Mouse (Mus musculus) layer of hippocampus, adult 11-12 months (tissue): ENCODE measurements around the gene Fgfbp3.
A peak's percentile ranks its signal among the peaks of the same experiment; 100 is the strongest.
"Not testable (repeated sequence)": the region's sequence is repeated elsewhere in the genome, so short reads cannot be mapped to it uniquely, and the experiment has no call there.

ENCODE experiments used
- DNase-seq: peaks from one replicate; pipeline ENCODE4 v3.0.0; 2022; ENCODE audit warnings: low spot score

Fgfbp3 gene

DNA sequence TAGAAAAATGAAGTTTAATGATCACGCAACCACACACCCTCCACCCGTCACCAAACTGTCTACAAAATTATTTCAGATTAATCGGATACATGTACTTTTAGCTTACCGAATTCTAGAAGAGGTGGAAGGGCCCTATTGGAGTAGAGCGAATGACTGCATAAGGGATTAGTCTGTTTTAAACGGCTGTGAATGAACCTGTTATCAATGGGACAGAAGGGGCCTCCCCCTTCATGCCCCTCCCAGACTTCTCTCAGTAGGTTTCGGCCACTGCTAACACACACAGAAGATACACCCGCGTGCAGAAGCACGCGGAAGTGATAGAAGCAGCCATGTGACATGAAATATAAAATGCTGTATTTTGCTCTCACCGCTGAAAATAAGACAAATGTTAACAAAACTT is at the start of gene Fgfbp3:
Gene Fgfbp3, minus strand, starts transcription at position 150 of the 400 bp plus-strand sequence.
- DNase-seq = no peak

DNA sequence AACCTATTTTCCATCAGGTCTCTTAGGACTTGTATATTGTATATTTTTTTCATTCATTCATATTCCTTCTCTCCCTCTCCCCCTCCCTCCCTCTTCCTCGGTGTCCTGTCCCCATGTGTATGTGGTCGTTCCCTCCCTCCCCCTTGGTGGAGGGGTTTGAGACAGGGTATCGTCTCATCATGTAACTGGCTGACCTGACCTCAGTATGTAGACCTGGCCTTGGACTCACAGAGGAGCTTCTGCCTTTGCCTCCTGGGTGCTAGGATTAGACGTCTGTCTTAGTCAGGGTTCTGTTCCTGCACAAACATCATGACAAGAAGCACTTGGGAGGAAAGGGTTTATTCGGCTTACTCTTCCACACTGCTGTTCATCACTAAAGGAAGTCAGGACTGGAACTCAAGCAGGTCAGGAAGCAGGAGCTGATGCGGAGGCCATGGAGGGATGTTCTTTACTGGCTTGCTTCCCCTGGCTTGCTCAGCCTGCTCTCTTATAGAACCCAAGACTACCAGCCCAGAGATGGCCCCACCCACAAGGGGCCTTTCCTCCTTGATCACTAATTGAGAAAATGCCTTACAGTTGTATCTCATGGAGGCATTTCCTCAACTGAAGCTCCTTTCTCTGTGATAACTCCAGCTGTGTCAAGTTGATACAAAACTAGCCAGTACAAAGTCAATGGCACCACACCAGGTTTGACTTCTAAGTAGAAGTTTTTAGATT is 43.3 kb upstream of the Fgfbp3 start:
- DNase-seq = not testable (repeated sequence)

DNA sequence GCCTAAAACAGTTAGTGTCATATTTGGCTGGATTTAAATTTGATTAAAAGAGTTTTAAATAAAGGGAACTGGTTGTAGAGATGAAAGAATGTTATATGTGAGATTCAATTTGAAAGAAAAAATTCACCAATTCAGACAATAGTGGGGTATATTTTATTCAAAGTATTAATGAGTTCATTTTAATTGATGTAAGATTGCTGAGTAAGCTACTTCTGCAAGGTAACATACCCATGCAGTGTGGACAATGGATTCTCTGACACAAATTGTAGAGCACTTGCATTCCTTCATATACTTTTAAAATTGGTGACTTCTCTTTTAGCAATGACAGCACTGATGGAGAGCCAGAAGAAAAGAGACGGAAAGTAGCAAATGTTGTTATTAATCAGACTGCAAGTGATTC is 41.9 kb upstream of the Fgfbp3 start:
- no peak for DNase-seq

DNA sequence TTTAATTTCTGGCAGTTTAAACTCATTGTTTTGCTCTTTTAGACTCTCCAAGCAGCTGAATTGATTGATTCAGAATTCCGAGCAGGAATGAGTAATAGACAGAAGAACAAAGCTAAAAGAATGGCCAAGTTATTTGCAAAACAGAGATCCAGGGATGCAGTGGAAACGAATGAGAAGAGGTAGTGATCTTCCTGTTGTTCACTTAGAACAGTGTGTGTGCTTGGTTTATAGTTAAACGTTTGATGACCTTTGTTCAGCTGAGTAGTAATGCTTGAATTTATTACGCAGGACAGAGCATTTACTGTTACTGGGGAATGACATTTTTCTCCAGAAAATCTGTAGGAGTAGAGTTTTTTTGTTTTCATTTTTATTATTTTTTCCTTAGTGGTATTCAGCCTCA is 38.9 kb upstream of the Fgfbp3 start:
- no peak for DNase-seq

DNA sequence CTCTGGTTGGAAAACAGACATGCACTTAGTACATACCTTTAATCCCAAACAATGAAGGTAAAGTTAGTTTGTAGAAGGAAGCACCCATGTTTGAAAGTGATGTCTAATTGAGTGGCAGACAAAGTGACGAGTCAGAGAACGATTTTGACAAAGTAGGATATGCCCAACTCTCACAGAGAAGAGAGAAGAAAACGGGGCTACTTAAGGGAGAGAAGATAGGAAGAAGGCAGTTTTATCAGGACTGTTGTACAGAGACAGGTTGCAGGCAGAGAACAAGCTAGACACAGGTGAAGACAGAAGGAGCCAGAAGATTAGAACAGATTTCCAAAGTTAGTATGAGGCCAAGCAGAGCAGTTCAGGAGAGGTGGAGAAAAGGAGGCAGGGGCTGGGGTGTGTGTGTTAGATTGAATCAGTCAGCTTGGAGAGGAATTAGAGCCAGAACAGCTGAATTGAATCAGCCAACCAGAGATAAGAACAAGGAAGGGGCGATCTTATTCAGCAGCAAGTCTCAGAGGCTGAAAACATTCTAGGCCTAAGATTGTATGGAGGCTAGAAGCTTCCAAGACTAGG is 34.3 kb upstream of the Fgfbp3 start:
- no peak for DNase-seq

DNA sequence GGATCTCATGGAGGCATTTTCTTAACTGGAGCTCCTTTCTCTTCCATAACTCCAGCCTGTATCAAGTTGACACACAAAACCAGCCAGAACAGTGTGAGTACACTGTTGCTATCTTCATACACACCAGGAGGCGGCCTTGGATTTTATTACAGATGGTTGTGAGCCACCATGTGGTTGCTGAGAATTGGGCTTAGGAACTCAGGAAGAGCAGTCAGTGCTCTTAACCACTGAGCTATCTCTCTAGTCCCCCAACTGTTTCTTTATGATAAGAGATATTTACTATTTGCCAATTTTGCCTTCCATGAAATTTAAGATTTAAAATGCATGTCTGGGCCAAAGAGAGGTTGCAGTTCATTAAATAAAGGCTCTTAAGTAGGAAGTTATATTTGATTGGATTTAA is 20.6 kb upstream of the Fgfbp3 start:
- DNase-seq = no peak

DNA sequence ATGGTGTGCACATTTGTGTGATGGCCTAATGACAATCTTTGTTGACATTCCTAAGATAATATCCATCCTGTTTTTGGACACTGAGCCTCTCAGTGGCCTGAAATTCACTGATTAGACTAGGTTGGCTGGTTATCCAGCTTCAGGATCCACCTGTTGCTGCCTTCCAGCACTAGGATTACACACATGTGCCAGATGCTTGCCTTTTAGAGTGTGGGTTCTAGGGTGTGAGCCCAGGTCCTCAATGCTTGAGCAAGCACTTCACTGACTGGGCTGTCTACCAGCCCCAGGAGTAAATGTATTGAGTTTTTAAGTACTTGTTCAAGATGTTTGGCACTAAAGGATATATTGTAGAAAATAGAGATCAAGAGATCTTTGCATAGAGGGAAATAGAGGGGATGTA is 18.6 kb upstream of the Fgfbp3 start:
- DNase-seq = no peak

DNA sequence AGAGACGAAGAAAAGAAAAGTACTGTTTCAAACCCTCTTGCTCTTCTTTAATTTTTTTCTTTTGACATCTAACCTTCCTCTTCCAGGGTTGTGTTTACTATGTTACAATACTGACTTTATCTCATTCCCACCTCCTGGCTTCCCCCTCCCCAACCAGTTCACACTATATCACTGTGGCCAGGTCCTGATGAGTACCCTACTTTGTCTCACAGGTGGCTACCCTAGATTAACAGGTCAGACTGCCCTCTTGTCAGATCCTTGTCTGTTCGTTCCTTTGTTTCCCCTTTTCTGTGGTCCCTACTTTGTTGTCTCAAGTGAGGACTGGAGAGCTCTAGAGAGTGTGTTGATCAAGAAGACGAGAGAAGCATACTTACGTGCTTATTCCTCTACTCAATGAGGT is 16.9 kb upstream of the Fgfbp3 start:
- DNase-seq = no peak

DNA sequence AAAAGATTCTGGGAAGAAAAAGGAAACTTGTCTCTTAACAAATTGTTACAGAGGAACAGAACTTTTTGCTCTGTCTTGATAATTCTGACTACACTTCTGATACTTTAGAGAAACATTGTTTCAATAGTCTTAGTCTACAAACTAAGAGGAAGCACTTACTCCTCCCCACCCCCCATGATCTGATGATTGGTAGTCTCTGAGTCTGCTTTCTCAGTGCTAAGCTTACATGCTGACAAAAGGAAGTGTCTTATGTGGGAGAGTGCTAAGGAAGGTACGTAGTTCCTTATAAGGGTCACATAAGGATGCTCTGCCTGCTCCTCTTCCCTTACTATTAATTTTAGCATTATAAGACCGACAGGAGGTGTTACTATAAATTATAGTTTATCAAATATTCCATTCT is 13.2 kb upstream of the Fgfbp3 start:
- no peak for DNase-seq

DNA sequence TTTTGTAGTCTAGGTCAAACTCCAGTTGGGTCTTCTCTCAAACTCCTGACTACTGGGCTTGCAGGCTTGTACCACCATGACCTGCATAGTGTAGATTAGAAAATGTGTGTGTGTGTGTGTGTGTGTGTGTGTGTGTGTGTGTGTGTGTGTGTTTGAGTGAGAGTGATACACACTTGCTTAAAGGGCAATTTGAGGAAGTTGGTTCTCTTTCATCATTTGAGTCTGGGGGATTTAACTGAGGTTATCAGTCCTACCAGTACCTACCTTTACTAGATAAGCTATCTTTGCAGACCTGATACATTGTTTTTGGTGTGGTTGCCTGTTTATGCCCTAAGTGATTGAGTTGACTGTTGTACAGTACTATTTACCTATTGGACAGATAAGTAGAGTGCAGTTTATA is 12.7 kb upstream of the Fgfbp3 start:
- DNase-seq = no peak

DNA sequence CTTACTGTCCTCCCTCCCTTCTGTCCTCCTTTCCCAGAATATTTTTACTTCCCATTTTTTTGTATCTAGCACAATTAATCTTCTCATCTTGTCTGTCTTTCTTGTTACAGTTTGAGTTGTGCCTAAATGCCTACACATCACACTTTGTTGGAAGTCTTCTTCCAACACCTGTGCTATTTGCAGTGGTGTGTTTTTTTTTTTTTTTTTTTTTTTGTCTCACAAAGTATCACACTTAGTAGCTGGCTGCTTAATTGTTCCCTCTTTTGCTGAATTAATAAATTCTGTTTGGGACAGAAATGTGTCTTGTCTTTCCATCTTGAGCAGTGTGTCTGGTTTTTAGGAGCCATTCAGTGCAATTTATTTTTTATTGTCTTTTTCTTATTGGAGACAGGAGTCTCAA is 10.4 kb upstream of the Fgfbp3 start:
- DNase-seq = no peak

DNA sequence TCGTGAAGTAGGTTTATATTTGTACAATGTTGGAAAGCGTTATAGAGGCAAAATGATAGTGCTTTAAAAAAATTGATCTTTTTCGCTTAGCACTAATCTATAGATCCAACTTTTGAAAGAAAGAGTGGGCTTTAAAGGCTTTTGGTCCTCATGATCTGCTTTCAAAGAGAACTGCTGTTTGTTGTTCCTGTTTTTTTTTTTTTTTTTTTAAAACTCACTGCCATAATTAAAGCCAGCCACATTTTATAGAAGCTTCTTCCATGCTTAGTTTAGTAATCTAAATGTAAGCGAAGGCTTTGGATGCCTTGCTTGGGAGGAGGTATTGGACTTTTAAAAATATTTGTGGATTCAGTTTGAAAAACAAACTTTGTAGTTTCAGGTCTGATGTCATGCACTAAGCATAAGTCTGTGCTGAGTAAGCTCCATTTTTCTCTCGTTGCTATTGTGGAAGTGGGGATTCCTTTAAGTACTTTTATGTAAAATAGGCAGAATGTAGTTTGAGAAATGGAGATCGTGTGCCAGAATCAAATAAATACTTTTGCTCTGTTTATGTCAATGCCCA is 8.5 kb upstream of the Fgfbp3 start:
- DNase-seq = no peak

DNA sequence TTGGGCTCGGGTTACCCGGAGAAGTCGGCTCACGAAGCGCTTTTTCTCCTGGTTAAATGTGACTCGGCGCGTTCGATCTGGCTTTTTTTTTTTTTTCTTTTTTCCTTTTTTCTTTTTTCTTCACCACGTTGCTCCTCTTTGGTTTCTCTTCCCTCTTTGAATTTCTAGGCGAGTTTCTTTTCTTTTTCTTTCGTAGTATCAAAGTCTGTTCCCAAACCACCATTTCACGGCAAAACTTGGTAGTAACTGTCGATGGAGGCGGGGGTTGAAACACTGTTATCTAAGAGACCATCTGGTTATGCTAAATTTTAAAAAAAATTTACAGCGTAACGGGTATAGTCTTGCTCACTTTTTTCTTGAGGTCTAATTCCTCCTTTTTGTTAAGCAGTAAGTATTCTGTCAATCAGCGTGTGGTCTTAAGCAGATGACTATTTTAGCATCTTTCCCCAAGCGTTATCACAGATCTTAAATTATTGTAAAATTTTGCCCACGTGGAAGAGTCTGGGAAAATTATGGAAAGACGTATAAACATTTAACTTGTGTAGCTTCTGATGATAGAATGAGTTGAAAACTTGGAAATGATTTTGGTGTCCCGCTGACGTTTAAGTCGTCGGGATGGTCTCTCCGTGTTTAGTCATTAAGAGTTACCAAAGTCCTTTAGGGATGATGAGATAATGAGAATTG is 7.3 kb upstream of the Fgfbp3 start:
- no peak for DNase-seq

DNA sequence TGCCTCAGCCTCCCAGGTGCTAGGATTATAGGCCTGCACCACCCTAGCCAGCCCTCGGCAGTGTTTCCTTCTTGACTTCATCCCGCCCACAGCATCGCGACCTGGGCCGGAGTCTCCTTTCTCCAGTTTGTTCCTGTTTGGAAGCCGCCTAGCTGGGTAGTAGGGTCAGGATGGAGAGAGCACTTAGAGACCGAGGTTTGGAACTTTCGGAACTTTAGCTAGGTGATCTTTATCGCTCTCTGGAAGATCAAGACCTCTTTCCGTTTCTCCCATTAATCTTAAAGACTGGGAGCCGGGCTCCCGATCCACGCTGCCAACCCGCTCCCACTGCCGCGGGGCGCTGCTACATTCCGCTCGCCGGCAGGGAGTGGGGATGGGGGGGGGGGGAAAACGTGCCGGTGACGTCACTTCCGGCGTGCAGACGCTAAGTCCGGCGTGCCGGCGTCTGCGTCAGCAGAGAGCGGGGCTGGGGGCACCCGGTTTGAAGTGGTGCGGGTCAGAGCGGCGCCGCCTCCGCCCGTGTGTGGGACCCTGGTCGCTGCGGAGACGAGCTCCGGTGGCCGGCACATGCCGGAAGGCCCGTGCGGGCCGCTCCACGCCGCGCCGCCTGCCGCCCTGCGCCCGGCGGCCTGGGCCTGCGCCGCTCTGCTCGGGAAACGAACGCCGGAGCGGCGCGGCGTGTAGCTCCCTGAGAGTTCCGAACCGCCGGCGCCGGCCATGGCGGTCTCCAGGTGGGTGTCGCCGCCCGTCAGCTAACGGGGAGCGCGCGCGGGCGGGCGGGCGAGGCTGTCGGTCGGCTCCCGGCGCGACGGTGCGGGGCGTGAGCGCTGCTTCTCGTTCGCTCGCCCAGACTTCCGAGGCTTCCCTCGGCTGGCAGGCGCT is 6.5 kb upstream of the Fgfbp3 start, which contains the start of gene Btaf1:
Gene Btaf1, plus strand, starts transcription at position 409 of the 882 bp plus-strand sequence.
- DNase-seq = peak; percentile 80

DNA sequence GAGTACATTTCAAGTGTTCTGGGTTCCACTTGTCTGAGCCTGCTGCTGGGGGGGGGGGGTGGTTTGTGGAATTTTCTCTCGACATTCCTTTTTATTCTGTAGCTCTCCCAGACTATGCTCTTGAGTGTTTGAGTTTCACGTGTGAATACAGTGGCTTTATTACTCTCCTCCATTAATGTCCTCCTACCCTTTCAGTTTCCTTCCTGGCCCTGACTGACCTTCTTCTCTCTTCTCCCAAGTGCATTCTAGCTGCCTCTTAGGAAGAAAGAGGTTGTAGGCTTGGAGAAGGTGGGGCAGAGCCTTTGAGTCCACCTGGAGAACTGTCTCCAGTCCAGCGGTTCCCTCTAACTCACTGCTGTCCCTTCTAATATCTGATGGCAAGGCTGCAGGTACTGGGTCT is 3.5 kb upstream of the Fgfbp3 start:
- no peak for DNase-seq

DNA sequence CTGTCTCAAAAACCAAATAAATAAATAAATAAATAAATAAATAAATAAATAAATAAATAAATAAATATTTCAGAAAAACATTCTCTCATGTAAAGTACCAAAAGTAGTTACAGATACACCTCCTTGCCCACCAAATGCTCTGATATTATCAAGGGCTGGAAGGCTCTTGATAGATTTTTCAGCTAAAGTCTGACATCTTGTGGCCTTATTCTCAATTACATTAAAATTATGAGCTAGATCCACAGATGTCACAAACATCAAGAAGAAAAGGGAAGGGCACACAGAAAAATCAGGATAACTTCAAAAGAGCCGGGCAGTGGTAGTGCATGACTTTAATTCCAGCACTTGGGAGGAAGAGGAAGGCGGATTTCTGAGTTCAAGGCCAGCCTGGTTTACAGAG is 2.6 kb upstream of the Fgfbp3 start:
- DNase-seq = no peak

DNA sequence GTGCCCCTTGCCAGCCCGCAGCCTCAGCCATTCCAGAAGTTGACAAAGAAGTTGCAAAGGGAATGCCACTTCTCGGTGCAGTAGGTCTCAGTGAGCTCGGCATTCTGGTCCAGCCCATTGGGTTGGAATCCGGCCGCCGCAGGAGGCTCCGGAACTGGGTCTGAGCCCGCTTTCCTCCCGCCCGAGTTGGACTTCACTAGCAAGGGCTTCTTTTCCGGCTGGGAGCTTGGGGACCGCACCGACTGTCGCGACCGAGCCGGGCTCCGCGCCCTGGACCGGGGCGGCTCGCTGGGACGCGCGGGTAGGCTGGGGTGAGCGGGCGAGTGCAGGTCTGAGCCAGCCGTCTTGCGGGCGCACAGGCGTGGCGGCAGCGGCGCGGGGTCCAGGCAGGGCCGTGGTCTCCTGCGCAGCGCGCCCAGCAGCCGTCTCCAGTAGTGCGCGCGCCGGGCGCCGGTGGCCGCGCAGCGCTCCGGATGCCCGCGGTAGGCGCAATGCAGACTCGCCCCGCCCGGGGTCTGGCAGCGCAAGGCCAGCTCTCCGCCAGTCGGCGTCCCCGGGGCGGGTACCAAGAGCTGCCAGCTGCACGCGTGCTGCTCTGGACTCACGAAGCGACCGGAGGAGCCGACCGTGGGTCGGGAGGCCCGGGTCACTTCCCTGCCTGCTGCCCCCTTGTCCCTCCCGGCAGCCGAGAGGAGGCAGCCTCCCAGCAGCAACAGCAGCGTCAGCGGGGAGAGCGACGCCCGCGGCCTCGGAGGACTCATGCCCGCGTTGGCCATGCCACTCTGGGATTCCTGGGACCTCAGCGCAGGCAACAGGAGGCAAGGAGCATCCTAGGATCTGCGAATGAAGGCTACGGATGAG is 744 bp downstream of the Fgfbp3 start:
- DNase-seq = peak; percentile 77

DNA sequence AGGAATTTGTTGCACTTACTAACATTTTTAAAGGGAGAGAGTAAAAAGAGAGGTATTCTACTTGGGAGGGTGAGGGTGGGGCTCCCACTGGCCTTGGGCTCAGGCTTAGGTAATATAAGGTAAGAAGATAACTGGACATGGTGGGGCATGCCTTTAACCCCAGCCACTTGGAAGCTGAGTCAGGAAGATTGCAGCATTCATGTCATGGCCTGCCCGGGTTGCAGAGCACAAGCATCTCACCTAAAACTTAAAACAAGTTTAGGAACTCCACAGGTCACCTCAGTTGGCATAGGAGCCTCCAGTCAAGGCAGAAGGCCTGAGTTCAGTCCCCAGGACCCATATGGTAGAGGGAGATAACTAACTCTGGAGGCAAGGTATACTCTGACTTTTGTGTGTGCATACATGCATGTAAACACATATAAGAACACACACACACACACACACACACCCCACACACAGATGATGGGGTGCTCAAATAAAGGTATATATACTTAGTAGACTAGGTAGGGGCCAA is 2.5 kb downstream of the Fgfbp3 start:
- DNase-seq = no peak

DNA sequence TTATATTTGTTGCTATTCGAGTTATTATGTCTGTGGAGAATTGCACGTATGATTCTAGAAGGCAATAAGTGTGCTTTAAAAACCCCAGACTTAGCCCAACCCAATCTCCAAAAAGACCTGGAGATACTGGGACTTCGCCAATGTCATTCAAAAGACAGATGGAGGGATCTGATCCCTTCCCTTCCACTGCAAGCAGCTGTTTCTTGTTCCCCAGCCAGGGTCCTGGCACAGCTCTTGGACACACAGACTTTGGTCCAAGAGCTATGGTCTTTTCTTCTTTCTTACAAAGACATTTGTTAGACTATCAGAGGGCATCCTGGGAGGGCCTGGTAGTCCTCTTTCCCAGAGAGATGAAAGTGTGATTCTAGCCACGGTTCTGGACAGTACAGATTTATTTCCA is 3.2 kb downstream of the Fgfbp3 start:
- no peak for DNase-seq

DNA sequence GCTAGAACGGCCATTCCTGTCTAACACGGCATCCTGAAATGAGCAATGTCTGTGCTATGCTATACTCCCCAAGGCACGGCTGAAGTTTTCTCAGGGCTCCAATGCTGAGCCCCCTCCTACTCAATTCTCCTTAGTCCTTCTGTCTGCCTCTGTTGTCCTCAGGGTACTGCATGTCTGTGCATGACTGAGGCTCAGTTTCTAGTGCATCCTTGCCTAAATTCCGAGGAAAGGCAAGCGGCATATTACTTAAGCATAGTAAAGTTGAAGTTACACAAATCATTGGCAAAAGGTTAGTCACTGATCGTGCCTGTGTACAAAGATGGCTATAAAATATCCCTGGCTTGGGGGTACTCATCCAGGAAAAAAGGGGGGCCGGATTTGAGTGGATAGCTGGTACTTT is 6.4 kb downstream of the Fgfbp3 start:
- no peak for DNase-seq
